Mouse (Mus musculus) spleen, adult 2 months (tissue): ENCODE data around the gene Nup93.

Experiments used
- CTCF ChIP-seq: fragments of 200-500 bp; IDR thresholded peaks from 2 replicates; pipeline ENCODE4 v1.5.1; 2011; ENCODE audit warnings: mild to moderate bottlenecking, inconsistent platforms; ENCODE audit not compliant: insufficient read depth, insufficient read length, insufficient replicate concordance; ENCODE audit errors: extremely low read depth
- POLR2A ChIP-seq: fragments of 200-500 bp; IDR thresholded peaks from 2 replicates; pipeline ENCODE4 v1.6.1; 2011; ENCODE audit warnings: low read depth, low read length, inconsistent platforms

- no peak for TF ChIP-seq CTCF
- TF ChIP-seq POLR2A: no peak
Observed at GRCm38 (mm10) chr8:94322083-94322482, 107.7 kb downstream of the Nup93 start.
